Mouse (Mus musculus) C2C12 (cell line): ENCODE results near the gene Bpi.

ENCODE experiments used
- CEBPB ChIP-seq: IDR thresholded peaks from one replicate; pipeline ENCODE4 v1.6.1; 2011; ENCODE audit warnings: low read depth, mild to moderate bottlenecking, control low read depth, moderate library complexity
- CTCF ChIP-seq: IDR thresholded peaks from one replicate; pipeline ENCODE4 v1.5.1; 2011; ENCODE audit not compliant: control insufficient read depth, insufficient read depth, insufficient read length
- FOSL1 ChIP-seq: IDR thresholded peaks from one replicate; pipeline ENCODE4 v1.8.0; 2011; ENCODE audit warnings: mild to moderate bottlenecking, low read length; ENCODE audit not compliant: poor library complexity, insufficient read depth, severe bottlenecking
- MAX ChIP-seq: IDR thresholded peaks from one replicate; pipeline ENCODE4 v1.6.1; 2011; ENCODE audit warnings: mild to moderate bottlenecking, control low read depth
- MYOD1 ChIP-seq: IDR thresholded peaks from one replicate; pipeline ENCODE4 v1.6.1; 2011; ENCODE audit warnings: low read depth; ENCODE audit not compliant: control insufficient read depth, insufficient read length
- MYOG ChIP-seq: IDR thresholded peaks from one replicate; pipeline ENCODE4 v1.6.1; 2011; ENCODE audit not compliant: control insufficient read depth, insufficient read length; ENCODE audit errors: extremely low read depth
- USF1 ChIP-seq: IDR thresholded peaks from one replicate; pipeline ENCODE4 v1.6.1; 2011; ENCODE audit warnings: low read depth, mild to moderate bottlenecking, control low read depth, moderate library complexity

DNA sequence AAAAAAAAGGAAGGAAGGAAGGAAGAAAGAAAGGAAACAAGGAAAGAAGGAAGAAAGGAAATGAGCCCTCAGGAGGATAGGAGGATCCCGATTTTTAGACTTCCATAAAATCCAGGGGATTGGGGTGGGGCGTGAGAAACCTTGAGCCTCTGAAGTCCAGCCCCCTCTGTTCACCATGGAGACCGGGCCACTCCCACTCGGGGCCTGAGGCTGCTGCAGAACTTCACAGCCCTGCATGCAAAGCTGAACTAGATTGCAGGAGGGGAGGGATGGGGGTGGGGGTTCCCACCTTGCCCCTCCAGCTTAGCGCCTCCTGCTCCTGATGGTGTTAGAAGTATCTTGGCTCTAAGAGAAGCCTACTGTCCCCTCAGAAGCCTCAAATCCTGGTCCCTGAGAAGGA lies 1.0 kb upstream of the Bpi start:
- TF ChIP-seq CTCF: no peak
- TF ChIP-seq USF1: no peak
- no peak for TF ChIP-seq MAX
- TF ChIP-seq MYOG: no peak
- TF ChIP-seq MYOD1: no peak
- no peak for TF ChIP-seq CEBPB
- TF ChIP-seq FOSL1: no peak
